Mouse (Mus musculus) intestine, postnatal 0 days (tissue): ENCODE measurements around the gene Akap9. TPM values are rescaled to one million over a fixed set of nuclear protein-coding genes. Genes with fewer than 3 reads are reported as not detected.
A peak's percentile ranks its signal among the peaks of the same experiment; 100 is the strongest.

ENCODE experiments used
- ATAC-seq: fragments of 200-750 bp; cut with Nextera tagmentation; 2 replicates; pipeline ENCODE4 v1.8.0; 2017; ENCODE audit warnings: mild to moderate bottlenecking, moderate TSS enrichment, moderate library complexity
- H3K27ac ChIP-seq: fragments of 300-500 bp; sonication (generic); 2 replicates; pipeline ENCODE4 v1.5.1; 2014; ENCODE audit warnings: mild to moderate bottlenecking, low read depth, low read length, moderate library complexity
- H3K27me3 ChIP-seq: fragments of 300-500 bp; sonication (generic); replicated peaks from 2 replicates; pipeline ENCODE4 v1.6.1; 2014; ENCODE audit warnings: low read length, mixed read lengths; ENCODE audit not compliant: control insufficient read depth, insufficient read depth
- H3K36me3 ChIP-seq: fragments of 300-500 bp; sonication (generic); 2 replicates; pipeline ENCODE4 v1.6.1; 2014; ENCODE audit warnings: mild to moderate bottlenecking, moderate library complexity; ENCODE audit not compliant: control insufficient read depth, insufficient read depth
- H3K4me1 ChIP-seq: fragments of 300-500 bp; sonication (generic); replicated peaks from 2 replicates; pipeline ENCODE4 v1.6.1; 2014; ENCODE audit warnings: antibody characterized with exemption, low read length, mixed read lengths; ENCODE audit not compliant: control insufficient read depth, insufficient read depth
- H3K4me2 ChIP-seq: fragments of 300-500 bp; sonication (generic); replicated peaks from 2 replicates; pipeline ENCODE4 v1.6.1; 2014; ENCODE audit warnings: low read depth, mild to moderate bottlenecking, moderate library complexity
- H3K4me3 ChIP-seq: fragments of 300-500 bp; sonication (generic); 2 replicates; pipeline ENCODE4 v1.5.1; 2014; ENCODE audit warnings: low read depth, low read length
- H3K9ac ChIP-seq: fragments of 300-500 bp; sonication (generic); 2 replicates; pipeline ENCODE4 v1.6.1; 2014; ENCODE audit warnings: mild to moderate bottlenecking, low read depth, low read length
- H3K9me3 ChIP-seq: fragments of 300-500 bp; sonication (generic); 2 replicates; pipeline ENCODE4 v1.6.1; 2016; ENCODE audit warnings: mixed run types; ENCODE audit not compliant: control insufficient read depth
- CTCF ChIP-seq: sonication (generic); IDR thresholded peaks from 2 replicates; pipeline ENCODE4 v1.5.1; 2016; ENCODE audit warnings: low read depth, mild to moderate bottlenecking, control low read depth, antibody characterized with exemption, moderate library complexity
- WGBS: fragments of 180-500 bp; shearing (Covaris S2); extraction: QIAGEN DNeasy Blood & Tissue Kit; methylation state at CpG from one replicate; pipeline ENCODE4 v1.1.7; 2014; 5-methylcytosine and 5-hydroxymethylcytosine counted together
- polyA plus RNA-seq: library from polyadenylated mRNA; unstranded; fragments of >200 nt; fragmentation: Nextera tagmentation; extraction: Ambion mirVana; gene quantifications from 2 replicates; pipeline ENCODE4 v1.2.1, GENCODE M21; 2015

Akap9 gene
- polyA plus RNA-seq, 1 experiment from 2014 or later = 79.1 TPM

DNA sequence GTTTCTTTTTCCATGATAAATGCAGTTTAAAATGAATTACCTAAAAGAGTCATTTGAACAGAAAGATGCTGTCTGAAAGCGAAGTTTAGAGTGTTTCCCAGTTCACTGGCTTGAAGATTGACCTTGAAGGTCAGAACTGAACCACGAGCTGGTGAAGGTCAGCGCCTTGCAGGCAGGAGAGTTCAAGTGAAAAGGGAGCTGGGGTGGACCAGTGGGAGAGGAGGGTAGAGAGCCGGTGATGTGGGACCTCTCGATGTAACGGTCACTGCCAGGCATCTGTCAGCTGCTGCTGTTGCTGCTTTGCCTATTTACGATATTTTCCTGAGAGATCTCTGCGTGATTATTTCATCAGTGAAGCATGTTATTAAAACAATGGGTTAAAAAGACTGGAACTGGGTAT lies 111.5 kb downstream of the Akap9 start:
- Histone ChIP-seq H3K27ac (no peak overlapping the region), H3K4me3 (no peak overlapping the region), H3K36me3 (peaks cover 72% of the 10 kb centered on the region), H3K9ac (no peak overlapping the region), H3K4me1 (no peaks in the 10 kb centered on the region), H3K27me3 (no peaks in the 10 kb centered on the region), H3K9me3 (no peaks in the 10 kb centered on the region), H3K4me2 (no peak overlapping the region)
- 90% methylated on average over 8 of the region's 8 CpGs for WGBS
- no peak for ATAC-seq
- TF ChIP-seq CTCF = no peak

GRCm38 (mm10) chr5:4040372-4040771 lies 112.5 kb downstream of the Akap9 start:
- WGBS = 90% methylated on average over 6 of the region's 6 CpGs
- no peak for ATAC-seq
- Histone ChIP-seq H3K9ac (no peak overlapping the region), H3K4me3 (no peak overlapping the region), H3K36me3 (peaks cover 73% of the 10 kb centered on the region), H3K27me3 (no peaks in the 10 kb centered on the region), H3K9me3 (no peaks in the 10 kb centered on the region), H3K4me1 (no peaks in the 10 kb centered on the region), H3K4me2 (no peak overlapping the region), H3K27ac (no peak overlapping the region)
- TF ChIP-seq CTCF = peak; percentile 61

- Histone ChIP-seq H3K27ac (no peak overlapping the region), H3K4me2 (no peak overlapping the region), H3K9me3 (no peaks in the 10 kb centered on the region), H3K4me3 (no peak overlapping the region), H3K27me3 (no peaks in the 10 kb centered on the region), H3K4me1 (no peaks in the 10 kb centered on the region), H3K36me3 (peaks cover 71% of the 10 kb centered on the region), H3K9ac (no peak overlapping the region)
- no peak for ATAC-seq
- WGBS = 96% methylated on average over 2 of the region's 2 CpGs
- no peak for TF ChIP-seq CTCF
Measured at GRCm38 (mm10) chr5:4040922-4041321, 113.1 kb downstream of the Akap9 start.

- ATAC-seq = no peak
- no peak overlapping the region for H3K27ac ChIP-seq
- peaks cover 75% of the 10 kb centered on the region for H3K36me3 ChIP-seq
- no peaks in the 10 kb centered on the region for H3K9me3 ChIP-seq
- no peaks in the 10 kb centered on the region for H3K27me3 ChIP-seq
- H3K4me1 ChIP-seq = no peaks in the 10 kb centered on the region
- H3K9ac ChIP-seq = no peak overlapping the region
- no peak overlapping the region for H3K4me2 ChIP-seq
- 94% methylated on average over 8 of the region's 8 CpGs for WGBS
- TF ChIP-seq CTCF = no peak
- no peak overlapping the region for H3K4me3 ChIP-seq
Measured at GRCm38 (mm10) chr5:4060313-4060712, 132.5 kb downstream of the Akap9 start.

DNA sequence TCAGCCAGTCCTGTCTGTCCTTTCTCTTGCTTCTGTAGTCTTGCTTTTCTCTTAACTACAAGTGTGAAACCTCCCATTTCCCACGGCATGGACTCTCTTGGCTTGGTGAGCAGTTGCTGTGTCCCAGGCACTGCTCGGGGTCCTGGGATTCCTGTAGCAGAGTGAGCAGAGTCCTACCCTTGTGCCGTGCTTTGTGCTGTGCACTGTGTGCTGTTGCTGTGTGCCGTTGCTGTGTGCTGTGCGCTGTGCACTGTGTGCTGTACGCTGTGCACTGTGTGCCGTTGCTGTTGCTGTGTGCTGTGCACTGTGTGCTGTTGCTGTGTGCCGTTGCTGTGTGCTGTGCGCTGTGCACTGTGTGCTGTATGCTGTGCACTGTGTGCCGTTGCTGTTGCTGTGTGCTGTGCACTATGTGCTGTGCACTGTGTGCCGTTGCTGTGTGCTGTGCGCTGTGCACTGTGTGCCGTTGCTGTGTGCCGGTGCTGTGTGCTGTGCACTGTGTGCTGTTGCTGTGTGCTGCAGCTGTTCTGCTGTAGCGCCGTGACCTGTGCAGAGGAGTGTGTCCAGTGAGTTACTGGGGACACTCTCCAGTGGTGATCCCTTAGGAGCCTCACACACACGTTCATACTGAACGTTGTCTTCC lies 138.7 kb downstream of the Akap9 start:
- H3K27me3 ChIP-seq = no peaks in the 10 kb centered on the region
- no peak overlapping the region for H3K4me3 ChIP-seq
- WGBS = 91% methylated on average over 18 of the region's 18 CpGs
- no peak for TF ChIP-seq CTCF
- peaks cover 77% of the 10 kb centered on the region for H3K36me3 ChIP-seq
- no peak for ATAC-seq
- H3K4me2 ChIP-seq = no peak overlapping the region
- no peaks in the 10 kb centered on the region for H3K4me1 ChIP-seq
- no peak overlapping the region for H3K27ac ChIP-seq
- no peaks in the 10 kb centered on the region for H3K9me3 ChIP-seq
- H3K9ac ChIP-seq = no peak overlapping the region

DNA sequence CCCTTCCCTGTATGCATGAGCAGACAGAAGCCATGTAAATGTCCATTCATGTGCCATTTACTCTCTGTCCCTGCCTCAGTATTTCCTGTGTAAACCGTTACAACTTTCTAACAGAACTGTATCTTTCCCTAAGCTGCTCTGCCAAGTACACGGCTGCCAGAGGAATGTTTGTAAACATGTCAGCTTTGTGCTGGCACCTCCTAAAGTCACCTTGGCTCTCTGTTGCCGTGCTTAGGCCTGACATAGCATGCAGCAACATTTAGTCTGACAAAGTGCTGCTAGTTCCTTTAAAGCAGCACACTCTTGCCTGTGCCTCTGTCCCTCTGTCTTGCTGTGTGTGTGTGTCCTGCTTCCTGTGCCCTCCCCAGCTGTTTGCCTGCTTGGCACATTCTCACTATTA lies 139.3 kb downstream of the Akap9 start:
- Histone ChIP-seq H3K27me3 (no peaks in the 10 kb centered on the region), H3K9ac (no peak overlapping the region), H3K4me3 (no peak overlapping the region), H3K4me2 (no peak overlapping the region), H3K36me3 (peaks cover 77% of the 10 kb centered on the region), H3K9me3 (no peaks in the 10 kb centered on the region), H3K27ac (no peak overlapping the region), H3K4me1 (no peaks in the 10 kb centered on the region)
- 60% methylated on average over 3 of the region's 3 CpGs for WGBS
- no peak for TF ChIP-seq CTCF
- no peak for ATAC-seq

GRCm38 (mm10) chr5:4079086-4079485 lies 151.2 kb downstream of the Akap9 start:
- Histone ChIP-seq H3K27ac (no peak overlapping the region), H3K27me3 (no peaks in the 10 kb centered on the region), H3K9ac (no peak overlapping the region), H3K4me1 (no peaks in the 10 kb centered on the region), H3K4me2 (no peak overlapping the region), H3K9me3 (no peaks in the 10 kb centered on the region), H3K36me3 (peaks cover 51% of the 10 kb centered on the region), H3K4me3 (no peak overlapping the region)
- 94% methylated on average over 3 of the region's 3 CpGs for WGBS
- no peak for TF ChIP-seq CTCF
- ATAC-seq = no peak
